Mouse (Mus musculus) fat pad, adult 2 months (tissue): ENCODE results near the gene Dmxl2.

Experiments used
- DNase-seq: peaks from one replicate; pipeline ENCODE4 v3.0.0-alpha.2; 2011; ENCODE audit warnings: low read depth, low spot score; ENCODE audit errors: extremely low read depth

Gene Dmxl2

GRCm38 (mm10) chr9:54335582-54335981, 165.8 kb downstream of the Dmxl2 start:
- DNase-seq = no peak

GRCm38 (mm10) chr9:54329201-54329600, 172.2 kb downstream of the Dmxl2 start:
- DNase-seq = no peak

DNA sequence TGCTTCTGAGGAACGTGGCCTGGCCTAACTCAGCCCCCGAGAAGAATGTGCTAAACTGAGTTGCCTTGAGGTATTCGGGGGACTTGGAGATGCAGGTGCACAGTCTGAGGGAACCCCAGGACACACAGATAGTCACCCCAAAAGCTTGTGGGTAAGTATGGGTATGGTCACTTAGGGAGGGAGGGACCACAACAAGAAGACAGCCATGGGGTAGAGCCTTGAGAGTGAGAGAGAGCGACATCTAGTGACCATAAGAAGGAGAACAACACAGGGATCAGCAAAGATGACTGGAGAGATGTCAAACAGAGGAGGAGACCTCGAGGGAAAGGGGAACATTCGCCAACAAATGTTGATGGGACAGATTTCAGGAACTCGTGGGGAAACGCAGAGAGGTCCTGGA, 178.0 kb downstream of the Dmxl2 start:
- DNase-seq = no peak

- DNase-seq = no peak
Observed at GRCm38 (mm10) chr9:54316363-54316762, 185.1 kb downstream of the Dmxl2 start.
